Mouse (Mus musculus) forebrain, embryonic 13.5 days (tissue): Measurements from ENCODE around the gene Dph6. TPM values are rescaled to one million over a fixed set of nuclear protein-coding genes. Genes with fewer than 3 reads are reported as not detected.

Experiments
- ATAC-seq: fragments of 200-750 bp; cut with Nextera tagmentation; 2 replicates; pipeline ENCODE4 v1.8.0; 2017
- H3K27ac ChIP-seq: fragments of 300-500 bp; sonication (generic); 2 replicates; pipeline ENCODE4 v1.5.1; 2015; ENCODE audit warnings: inconsistent platforms, mild to moderate bottlenecking, moderate library complexity
- H3K27me3 ChIP-seq: fragments of 300-500 bp; sonication (generic); 2 replicates; pipeline ENCODE4 v1.6.1; 2015; ENCODE audit warnings: mild to moderate bottlenecking, inconsistent platforms
- H3K36me3 ChIP-seq: fragments of 300-500 bp; sonication (generic); 2 replicates; pipeline ENCODE4 v1.6.1; 2015; ENCODE audit warnings: mild to moderate bottlenecking, inconsistent platforms; ENCODE audit not compliant: poor library complexity, severe bottlenecking
- H3K4me1 ChIP-seq: fragments of 300-500 bp; sonication (generic); 2 replicates; pipeline ENCODE4 v1.6.1; 2015; ENCODE audit warnings: inconsistent platforms
- H3K4me2 ChIP-seq: fragments of 300-500 bp; sonication (generic); 2 replicates; pipeline ENCODE4 v1.6.1; 2015; ENCODE audit warnings: inconsistent platforms, mild to moderate bottlenecking, moderate library complexity
- H3K4me3 ChIP-seq: fragments of 300-500 bp; sonication (generic); 2 replicates; pipeline ENCODE4 v1.5.1; 2015; ENCODE audit warnings: mild to moderate bottlenecking, inconsistent platforms
- H3K9ac ChIP-seq: fragments of 300-500 bp; sonication (generic); 2 replicates; pipeline ENCODE4 v1.6.1; 2015; ENCODE audit warnings: mild to moderate bottlenecking, inconsistent platforms
- H3K9me3 ChIP-seq: fragments of 300-500 bp; sonication (generic); replicated peaks from 2 replicates; pipeline ENCODE4 v1.6.1; 2016; ENCODE audit warnings: inconsistent platforms
- WGBS: fragments of 180-500 bp; shearing (Covaris S2); methylation state at CpG from one replicate; pipeline ENCODE4 v1.1.7; 2015; 5-methylcytosine and 5-hydroxymethylcytosine counted together
- polyA plus RNA-seq: library from polyadenylated mRNA; unstranded; fragments of >200 nt; fragmentation: Nextera tagmentation; extraction: Ambion mirVana; gene quantifications from 2 replicates; pipeline ENCODE4 v1.2.1, GENCODE M21; 2015

Dph6 gene
- polyA plus RNA-seq, 1 experiment from 2014 or later, result 22.5 TPM

DNA sequence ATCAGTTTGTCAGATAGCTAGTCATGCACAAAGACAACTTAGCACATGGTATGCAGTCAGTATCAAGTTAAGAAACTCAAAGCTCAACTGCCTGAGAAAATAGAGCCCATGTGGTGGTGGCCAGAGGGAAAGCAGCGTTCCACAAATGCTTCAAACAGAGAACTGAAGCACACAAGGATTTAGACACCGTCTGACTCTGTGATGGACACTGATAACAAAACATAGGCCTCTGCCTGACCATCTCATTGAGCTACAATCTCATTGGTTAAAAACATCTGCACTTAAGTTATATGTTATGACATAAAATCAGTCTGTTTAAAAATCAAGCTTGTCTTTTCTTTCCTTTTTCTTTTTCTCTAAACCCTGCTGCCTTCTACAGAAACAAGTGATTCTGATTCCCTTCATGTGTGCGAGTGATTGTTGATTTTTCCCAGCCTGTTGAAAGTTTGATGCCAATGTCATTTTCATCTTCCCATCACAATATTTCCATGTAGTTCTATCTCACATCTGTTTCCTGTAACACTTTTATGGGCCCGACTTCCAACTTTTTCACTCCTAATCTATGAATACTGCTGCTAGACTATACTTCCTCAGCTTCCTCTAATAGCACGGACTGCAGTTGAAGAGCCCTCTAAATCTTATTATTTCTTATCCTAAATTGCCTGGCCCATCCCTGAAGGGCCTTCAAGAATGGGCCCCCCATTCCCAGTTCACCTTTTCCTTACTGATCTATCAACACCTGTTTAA is 123.6 kb downstream of the Dph6 start:
- Histone ChIP-seq H3K9me3 (no peaks in the 10 kb centered on the region), H3K36me3 (peaks cover 4% of the 10 kb centered on the region; the same call in 1 of the 2 replicates), H3K4me1 (no peaks in the 10 kb centered on the region), H3K4me3 (no peak overlapping the region), H3K27me3 (no peaks in the 10 kb centered on the region), H3K4me2 (no peak overlapping the region), H3K9ac (no peak overlapping the region), H3K27ac (no peak overlapping the region)
- no peak for ATAC-seq
- WGBS, result 89% methylated on average over 5 of the region's 5 CpGs

DNA sequence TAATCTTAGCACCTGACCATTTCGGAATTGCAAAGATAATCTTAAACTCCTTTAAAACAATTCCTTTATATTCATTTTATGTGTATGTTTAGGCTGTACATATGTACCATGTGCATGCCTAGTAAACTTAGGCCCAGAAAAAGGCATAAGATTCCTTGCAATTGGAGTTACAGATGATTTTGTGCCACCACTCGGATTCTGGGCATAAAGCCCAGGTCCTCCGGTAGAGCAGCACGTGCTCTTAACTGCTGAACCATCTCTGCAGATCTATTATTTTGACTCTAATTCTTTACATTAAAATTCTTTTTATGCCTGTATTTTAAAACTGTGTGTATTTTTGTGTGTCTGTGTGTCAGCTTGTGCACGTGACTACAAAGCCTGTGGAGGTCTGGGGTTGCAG is 134.3 kb downstream of the Dph6 start:
- Histone ChIP-seq H3K4me1 (no peaks in the 10 kb centered on the region), H3K4me2 (no peak overlapping the region), H3K9ac (no peak overlapping the region), H3K27me3 (no peaks in the 10 kb centered on the region), H3K9me3 (no peaks in the 10 kb centered on the region), H3K36me3 (no peaks in the 10 kb centered on the region), H3K27ac (no peak overlapping the region), H3K4me3 (no peak overlapping the region)
- WGBS, result 75% methylated on average over 5 of the region's 5 CpGs
- no peak for ATAC-seq

DNA sequence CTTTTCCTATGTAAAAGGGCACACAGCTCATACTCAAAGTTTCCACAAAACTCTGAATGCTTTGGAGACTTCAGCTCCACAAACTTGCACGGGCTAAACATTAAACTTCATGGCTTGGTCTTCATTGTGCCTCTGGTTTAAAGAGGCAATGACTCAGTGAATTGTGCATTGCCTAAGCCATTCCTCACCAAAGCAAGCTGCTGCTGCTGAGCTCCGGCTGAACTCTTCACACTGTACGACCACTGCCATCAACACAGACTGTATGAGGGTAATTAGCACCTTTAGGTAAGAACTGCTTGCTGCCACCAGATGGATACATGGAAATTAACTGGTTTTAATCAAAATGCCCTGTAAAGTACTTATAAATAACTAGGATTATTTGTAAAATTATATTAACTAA is 134.9 kb downstream of the Dph6 start:
- H3K4me1 ChIP-seq, result no peaks in the 10 kb centered on the region
- no peak overlapping the region for H3K27ac ChIP-seq
- no peaks in the 10 kb centered on the region for H3K27me3 ChIP-seq
- H3K9ac ChIP-seq, result no peak overlapping the region
- H3K36me3 ChIP-seq, result no peaks in the 10 kb centered on the region
- 64% methylated on average over 3 of the region's 3 CpGs for WGBS
- H3K9me3 ChIP-seq, result no peaks in the 10 kb centered on the region
- H3K4me2 ChIP-seq, result no peak overlapping the region
- no peak overlapping the region for H3K4me3 ChIP-seq
- 0 out of 2 replicates have a peak, but pooled peaks have one; percentile 57 for ATAC-seq

DNA sequence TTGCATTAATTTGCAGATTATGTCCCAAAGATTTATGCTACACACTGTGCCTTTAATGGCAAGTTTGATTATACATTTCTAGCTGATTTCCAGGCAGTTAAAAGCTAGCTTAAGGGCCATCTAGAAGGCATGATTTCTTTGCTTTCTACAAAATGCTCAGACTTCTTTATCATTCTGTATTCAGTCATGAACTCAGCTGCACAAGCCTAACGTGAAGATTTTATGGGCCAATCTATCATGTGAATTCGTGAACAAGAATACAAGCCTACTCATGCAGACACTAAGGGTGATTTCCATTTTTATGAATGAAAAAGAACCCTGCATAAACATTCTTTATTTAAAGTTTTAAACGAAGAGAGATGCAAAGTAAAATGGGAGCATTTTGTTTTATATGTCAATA is 162.4 kb downstream of the Dph6 start:
- no peaks in the 10 kb centered on the region for H3K27me3 ChIP-seq
- H3K4me1 ChIP-seq, result no peaks in the 10 kb centered on the region
- no peaks in the 10 kb centered on the region for H3K9me3 ChIP-seq
- 57% methylated on average over 3 of the region's 3 CpGs for WGBS
- no peaks in the 10 kb centered on the region for H3K36me3 ChIP-seq
- no peak overlapping the region for H3K4me3 ChIP-seq
- H3K4me2 ChIP-seq, result no peak overlapping the region
- H3K9ac ChIP-seq, result no peak overlapping the region
- no peak for ATAC-seq
- no peak overlapping the region for H3K27ac ChIP-seq

DNA sequence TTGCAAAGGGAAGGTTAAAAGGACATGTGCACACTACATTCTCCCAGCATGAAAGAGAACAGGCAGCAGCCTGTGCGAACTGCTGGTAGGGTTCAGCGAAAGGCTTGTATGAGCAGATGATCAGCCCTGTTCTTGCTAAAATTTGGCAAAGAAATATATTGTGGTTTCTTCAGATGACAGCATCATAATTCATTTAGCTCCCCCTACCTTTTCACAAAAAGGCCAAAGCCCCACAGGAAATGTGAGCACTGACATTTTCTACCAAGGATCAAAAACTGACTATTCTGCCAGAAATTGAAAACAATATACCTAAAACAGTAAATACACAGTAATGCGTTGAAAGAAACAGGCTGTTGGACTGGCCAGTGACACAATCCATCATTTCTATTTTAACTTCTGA is 162.9 kb downstream of the Dph6 start:
- Histone ChIP-seq H3K27me3 (no peaks in the 10 kb centered on the region), H3K27ac (no peak overlapping the region), H3K4me1 (no peaks in the 10 kb centered on the region), H3K4me3 (no peak overlapping the region), H3K36me3 (no peaks in the 10 kb centered on the region), H3K9ac (no peak overlapping the region), H3K9me3 (no peaks in the 10 kb centered on the region), H3K4me2 (no peak overlapping the region)
- 85% methylated on average over 3 of the region's 3 CpGs for WGBS
- no peak for ATAC-seq

DNA sequence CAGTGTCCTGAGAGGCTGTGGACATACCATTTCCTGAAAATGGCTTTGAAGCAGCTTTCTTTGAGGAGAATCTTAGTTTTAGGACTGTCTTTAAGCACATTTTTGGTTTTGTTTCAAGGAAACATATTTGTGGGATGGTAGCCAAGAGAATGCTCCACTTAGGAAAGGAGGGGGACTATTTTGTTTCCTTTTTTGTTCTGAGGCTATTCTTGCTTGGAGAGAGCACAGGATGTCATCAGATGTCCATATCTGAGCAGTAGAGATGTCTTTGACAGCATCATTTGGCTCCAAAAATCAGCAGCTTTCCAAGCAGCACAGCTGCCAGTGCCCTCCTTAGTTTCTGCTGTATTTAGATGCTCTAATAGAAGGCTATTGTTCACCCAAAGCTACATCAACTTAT is 167.8 kb downstream of the Dph6 start:
- no peaks in the 10 kb centered on the region for H3K36me3 ChIP-seq
- H3K27me3 ChIP-seq, result no peaks in the 10 kb centered on the region
- no peak overlapping the region for H3K4me3 ChIP-seq
- no peak overlapping the region for H3K27ac ChIP-seq
- H3K4me1 ChIP-seq, result no peaks in the 10 kb centered on the region
- no peak for ATAC-seq
- H3K4me2 ChIP-seq, result no peak overlapping the region
- no peaks in the 10 kb centered on the region for H3K9me3 ChIP-seq
- H3K9ac ChIP-seq, result no peak overlapping the region
